In the genomic region with DNA sequence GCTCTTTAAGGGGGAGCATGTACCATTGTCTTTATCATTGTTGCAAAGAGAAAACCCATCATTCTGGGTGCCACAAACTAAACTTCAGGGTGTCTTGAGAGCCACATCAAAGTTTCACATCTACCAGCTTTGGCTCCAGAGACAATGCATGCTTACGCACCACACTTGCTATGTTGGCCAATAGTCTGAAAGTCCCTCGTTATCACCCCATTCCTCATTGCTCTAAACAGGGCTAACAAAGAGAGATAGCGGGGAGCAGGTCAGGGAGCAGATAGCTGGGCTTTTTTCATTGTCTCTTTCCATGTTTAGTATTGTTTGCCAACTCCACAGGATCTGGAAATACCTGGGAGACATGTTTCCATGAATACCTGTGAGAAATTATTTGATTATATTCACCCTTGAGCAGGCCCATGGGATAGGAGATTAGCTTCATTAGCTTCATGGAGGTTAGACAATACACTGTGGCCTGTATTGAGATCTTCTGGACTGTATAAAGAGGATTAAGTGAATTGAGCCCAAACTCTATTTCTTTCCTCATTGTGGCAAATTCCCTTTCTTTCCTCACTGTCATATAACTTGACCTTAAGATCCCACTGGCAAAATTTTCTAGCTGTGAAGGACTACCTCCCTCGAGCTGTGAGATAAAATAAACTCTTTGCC, we compare ENCODE assay signal across 17 mouse cellular contexts. TPM values are rescaled to one million over a fixed set of nuclear protein-coding genes. Genes with fewer than 3 reads are reported as not detected.
"Had no signal": no experiment of that assay in that cellular context is flagged by ENCODE, and none has a peak within 500 bp of the region (broad histone marks: within the 10 kb centered on the region; RNA-seq: fewer than 3 reads in every experiment).

No protein-coding gene starts in this region.

- H3K27me3 ChIP-seq: intestine, embryonic 15.5 days; limb, embryonic 12.5 days; lung, embryonic 15.5 days; neural tube, embryonic 12.5 days; stomach, embryonic 15.5 days had no signal

- ATAC-seq: intestine, embryonic 15.5 days had no signal

- H3K4me2 ChIP-seq: intestine, embryonic 15.5 days; limb, embryonic 12.5 days; lung, embryonic 15.5 days; neural tube, embryonic 12.5 days; stomach, embryonic 15.5 days had no signal

- H3K9me3 ChIP-seq: intestine, embryonic 15.5 days; limb, embryonic 12.5 days; lung, embryonic 15.5 days; neural tube, embryonic 12.5 days; stomach, embryonic 15.5 days had no signal

- H3K9ac ChIP-seq: intestine, embryonic 15.5 days; limb, embryonic 12.5 days; lung, embryonic 15.5 days; neural tube, embryonic 12.5 days; stomach, embryonic 15.5 days had no signal

- H3K4me1 ChIP-seq: intestine, embryonic 15.5 days; limb, embryonic 12.5 days; lung, embryonic 15.5 days; neural tube, embryonic 12.5 days; stomach, embryonic 15.5 days had no signal

- DNase-seq: kidney, adult 18-20 months; kidney, postnatal 14 days; lung, postnatal 14 days; midbrain, embryonic 14.5 days; right cerebral cortex, postnatal 4 days; spleen, adult 18-20 months; thymus, adult 2 months; thymus, postnatal 25 days had no signal

- H3K36me3 ChIP-seq: intestine, embryonic 15.5 days; limb, embryonic 12.5 days; lung, embryonic 15.5 days; neural tube, embryonic 12.5 days; stomach, embryonic 15.5 days had no signal

- H3K27ac ChIP-seq: intestine, embryonic 15.5 days; limb, embryonic 12.5 days; lung, embryonic 15.5 days; macrophage; neural tube, embryonic 12.5 days; stomach, embryonic 15.5 days had no signal

- H3K4me3 ChIP-seq: intestine, embryonic 15.5 days; limb, embryonic 12.5 days; lung, embryonic 15.5 days; neural tube, embryonic 12.5 days; stomach, embryonic 15.5 days had no signal

RNA-seq across cellular contexts. Expression of a gene that starts 29.4 kb away (rescaled TPM):
- total RNA-seq: monocyte, adult 5-6 weeks had no signal
- polyA plus RNA-seq: liver, adult 2 months; urinary bladder, adult 2 months had no signal
